Mouse (Mus musculus) spleen, embryonic (tissue): ENCODE data around the gene Gns.

Source experiments
- CTCF ChIA-PET: fragments of 350-600 bp; sonication (Branson Sonifier 250); formaldehyde crosslinking; loops from one replicate; lab custom pipeline; 2022; lab: Charles Lee

Gns gene

GRCm38 (mm10) chr10:121364801-121365564 is at the start of gene Gns:
Gene Gns (plus strand): TSS chr10:121365090.
- CTCF ChIA-PET = interaction anchor here (1.0 kb wide), 1 partner anchor 11 kb away, joined by 3 read pairs; no protein-coding TSS in a partner anchor

- CTCF ChIA-PET = no interaction called here
Measured at GRCm38 (mm10) chr10:121315321-121316283, 49.3 kb upstream of the Gns start.

GRCm38 (mm10) chr10:121316361-121316760 is 48.5 kb upstream of the Gns start:
- CTCF ChIA-PET = interaction anchor here (0.8 kb wide), 1 partner anchor 47 kb away, joined by 4 read pairs; no protein-coding TSS in a partner anchor

- CTCF ChIA-PET = no interaction called here
Measured at GRCm38 (mm10) chr10:121318397-121318950, 46.4 kb upstream of the Gns start.

- CTCF ChIA-PET = no interaction called here
Measured at GRCm38 (mm10) chr10:121323493-121323892, 41.4 kb upstream of the Gns start.

- CTCF ChIA-PET = no interaction called here
Measured at GRCm38 (mm10) chr10:121326167-121326566, 38.7 kb upstream of the Gns start.

- CTCF ChIA-PET = no interaction called here
Measured at GRCm38 (mm10) chr10:121329586-121329985, 35.3 kb upstream of the Gns start.

- CTCF ChIA-PET = no interaction called here
Measured at GRCm38 (mm10) chr10:121330940-121331339, 34.0 kb upstream of the Gns start.

GRCm38 (mm10) chr10:121334576-121334975 is 30.3 kb upstream of the Gns start:
- CTCF ChIA-PET = no interaction called here

- CTCF ChIA-PET = interaction anchor here (0.5 kb wide), 1 partner anchor 252 kb away, joined by 9 read pairs; no protein-coding TSS in a partner anchor
Measured at GRCm38 (mm10) chr10:121336536-121336935, 28.4 kb upstream of the Gns start.

- CTCF ChIA-PET = no interaction called here
Measured at GRCm38 (mm10) chr10:121340754-121341593, 23.9 kb upstream of the Gns start.

- CTCF ChIA-PET = no interaction called here
Measured at GRCm38 (mm10) chr10:121342260-121342659, 22.6 kb upstream of the Gns start.

GRCm38 (mm10) chr10:121343867-121344266 is 21.0 kb upstream of the Gns start:
- CTCF ChIA-PET = no interaction called here

GRCm38 (mm10) chr10:121349244-121349643 is 15.6 kb upstream of the Gns start:
- CTCF ChIA-PET = no interaction called here

GRCm38 (mm10) chr10:121350357-121351065 is 14.4 kb upstream of the Gns start:
- CTCF ChIA-PET = interaction anchor here (0.6 to 0.8 kb wide), 3 partner anchors 21 to 699 kb away, joined by 3 to 5 read pairs (median 3); no protein-coding TSS in a partner anchor

- CTCF ChIA-PET = no interaction called here
Measured at GRCm38 (mm10) chr10:121351066-121351581, 13.8 kb upstream of the Gns start, which contains the start of gene Tbc1d30. Gene Tbc1d30 (minus strand): TSS chr10:121351278.

- CTCF ChIA-PET = no interaction called here
Measured at GRCm38 (mm10) chr10:121351692-121352290, 13.1 kb upstream of the Gns start.

- CTCF ChIA-PET = no interaction called here
Measured at GRCm38 (mm10) chr10:121360358-121360757, 4.5 kb upstream of the Gns start.

GRCm38 (mm10) chr10:121363201-121363600 is 1.7 kb upstream of the Gns start:
- CTCF ChIA-PET = interaction anchor here (0.6 kb wide), 1 partner anchor 46 kb away, joined by 4 read pairs; no protein-coding TSS in a partner anchor
